Mouse (Mus musculus) thymus, adult 18-20 months (tissue): ENCODE measurements around the gene Gfy.

Source experiments
- DNase-seq, 2 experiments: peaks; one replicate each; pipeline ENCODE4 v3.0.0; 2022; ENCODE audit warnings: mixed read lengths in 2 of 2

The Gfy gene

GRCm38 (mm10) chr7:45144368-45145174, 34.8 kb downstream of the Gfy start:
- no peak for DNase-seq

DNA sequence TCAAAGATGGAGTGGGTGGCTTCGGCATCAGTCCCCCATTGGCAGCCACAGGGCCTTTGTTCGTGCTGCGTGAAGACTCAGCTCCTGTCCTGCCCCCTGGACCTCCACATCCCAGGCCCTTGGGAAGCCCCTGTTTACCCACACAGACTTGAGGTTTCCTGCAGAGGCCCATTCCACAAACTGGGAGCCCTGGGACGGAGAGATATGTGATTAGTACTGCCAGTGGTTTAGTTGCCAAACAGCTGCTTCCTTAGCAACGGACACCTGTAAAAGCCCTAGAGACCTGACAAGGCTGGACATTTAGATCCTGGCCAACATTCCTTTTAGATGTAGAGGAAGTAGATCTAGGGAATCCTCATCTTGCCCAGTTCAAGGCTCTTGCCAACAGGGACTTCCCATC, 37.5 kb downstream of the Gfy start:
- DNase-seq, result no peak

DNA sequence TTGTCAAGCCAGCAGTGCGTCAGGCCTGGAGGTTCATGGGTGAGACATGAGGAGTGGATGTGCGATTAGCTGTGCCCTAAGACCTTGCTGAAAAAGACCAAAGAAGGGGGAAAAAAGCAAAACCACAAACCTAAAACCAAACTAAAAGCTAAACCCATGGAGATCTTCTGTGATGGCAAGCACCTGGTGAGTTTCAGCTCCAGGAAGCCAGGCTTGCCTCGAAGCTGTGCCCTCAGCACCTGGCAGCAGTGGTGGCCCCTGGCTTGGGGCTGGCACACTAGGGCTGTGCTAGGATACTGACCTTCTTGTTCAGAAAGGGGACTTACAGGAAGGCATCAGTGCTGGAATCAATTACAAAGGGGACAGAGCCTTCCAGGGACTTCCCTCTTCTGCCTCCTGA, 38.0 kb downstream of the Gfy start:
- peak in 1 of 2 experiments; percentile 59 for DNase-seq

GRCm38 (mm10) chr7:45139904-45140723, 39.3 kb downstream of the Gfy start:
- DNase-seq, result no peak

DNA sequence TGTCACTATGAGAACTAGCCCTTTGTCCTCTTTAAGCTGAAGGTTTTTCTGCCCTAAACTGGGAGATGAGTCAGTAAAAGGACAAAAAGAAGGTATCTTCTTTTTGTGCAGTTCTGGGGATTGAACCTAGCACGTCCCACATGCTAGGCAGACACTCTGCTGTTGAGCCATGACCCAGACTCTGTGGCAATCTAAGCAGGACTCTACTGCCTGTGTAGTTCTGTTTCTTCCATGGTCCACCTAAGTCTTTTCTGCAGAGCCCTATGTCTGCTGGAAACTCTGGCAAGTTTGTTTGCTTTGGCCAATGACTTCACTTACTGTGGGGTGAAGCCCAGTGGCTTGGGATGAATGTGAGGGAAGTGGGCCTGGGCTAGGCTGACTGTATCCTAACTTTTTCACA, 41.0 kb downstream of the Gfy start:
- no peak for DNase-seq

DNA sequence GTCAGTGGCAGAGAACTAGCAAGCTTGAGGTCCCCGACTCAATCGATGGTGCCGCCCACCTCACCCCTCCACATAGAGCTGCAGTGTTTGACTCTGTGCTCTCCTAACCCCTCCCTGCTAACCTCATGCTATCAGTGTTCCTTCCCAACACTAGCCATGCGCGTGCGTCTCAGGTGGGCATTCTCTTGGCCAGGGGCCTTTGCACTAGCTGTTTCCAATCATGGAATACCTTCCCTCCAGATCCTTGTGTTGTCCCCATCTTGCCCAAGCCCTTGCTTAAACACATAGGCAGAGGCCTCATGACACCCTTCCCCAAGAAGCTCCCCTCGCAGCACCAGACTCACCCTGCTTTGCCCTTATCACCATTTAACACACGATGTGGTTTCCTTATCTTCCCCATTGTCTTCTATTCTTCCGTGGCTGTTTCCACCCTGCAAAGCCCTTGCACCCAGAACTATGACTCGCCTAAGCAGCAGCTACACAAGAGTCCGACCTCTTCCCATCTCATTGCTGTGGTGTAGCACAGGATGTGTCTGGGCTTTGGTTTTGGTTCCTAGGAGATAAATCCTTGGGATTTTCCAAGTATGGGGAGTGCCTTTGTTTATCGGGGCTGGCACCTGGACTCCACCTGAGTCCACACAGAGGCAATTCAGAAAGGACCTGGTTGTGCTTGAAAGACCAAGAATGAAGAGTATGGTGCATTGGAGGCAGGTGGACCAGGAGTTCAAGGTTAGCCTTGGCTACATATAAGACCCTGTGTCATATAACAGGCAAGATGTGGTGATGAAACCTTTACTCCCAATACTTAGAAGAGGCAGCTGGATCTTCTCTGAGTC, 42.0 kb downstream of the Gfy start:
- DNase-seq, result no peak

DNA sequence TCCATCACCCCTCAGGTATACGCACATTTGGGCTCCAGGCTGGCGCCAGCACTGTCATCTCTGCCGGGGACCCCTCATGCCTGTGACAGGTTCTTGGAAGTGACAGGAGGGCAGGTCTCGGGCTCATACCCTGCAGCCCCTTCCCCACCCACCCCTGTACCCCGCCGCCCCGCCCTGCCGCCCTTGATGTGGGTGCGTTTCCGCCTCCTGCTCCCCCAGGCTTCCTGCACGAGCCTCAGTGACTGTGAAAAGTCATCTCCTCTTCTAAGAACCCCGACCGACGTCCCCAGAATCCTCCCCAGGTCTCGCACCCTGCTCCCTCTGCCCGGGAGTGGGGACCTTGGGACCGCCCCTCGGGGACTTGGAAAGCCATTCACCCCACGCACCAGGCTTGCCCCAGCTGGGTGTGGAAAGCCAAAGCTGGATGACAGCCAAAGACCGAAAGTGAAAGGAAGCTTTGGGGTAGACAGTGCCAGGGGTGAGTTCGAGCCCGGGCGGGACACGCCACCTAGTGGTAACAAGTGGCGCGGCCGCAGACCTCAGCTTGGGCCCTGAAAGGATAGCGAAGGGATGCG, 43.3 kb downstream of the Gfy start, which contains the start of the genes Gm45713 and Flt3l:
Gene Gm45713, minus strand, starts transcription at position 239 of the 575 bp plus-strand sequence.
Gene Flt3l, minus strand, starts transcription at position 440 of the 575 bp plus-strand sequence.
- DNase-seq, result peak; percentile 82 to 91

DNA sequence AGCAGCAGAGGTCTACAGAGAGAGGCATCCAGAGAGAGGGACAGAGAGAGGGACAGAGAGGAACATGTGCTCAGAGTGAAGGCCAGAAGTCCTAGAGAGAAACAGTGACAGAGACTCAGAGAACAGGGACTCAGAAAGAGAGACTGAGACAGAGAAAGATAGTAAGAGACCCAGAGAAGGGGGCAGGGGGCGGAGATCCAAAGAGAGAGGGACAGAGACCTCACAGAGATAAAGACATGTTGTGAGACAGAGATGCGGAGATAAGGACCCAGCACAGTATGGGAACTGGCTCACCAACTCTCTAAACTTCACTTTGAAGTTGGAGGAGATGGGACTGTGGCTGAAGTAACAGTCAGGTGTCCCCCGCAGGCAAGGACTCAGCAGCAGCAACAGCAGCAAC, 44.0 kb downstream of the Gfy start:
- no peak for DNase-seq

DNA sequence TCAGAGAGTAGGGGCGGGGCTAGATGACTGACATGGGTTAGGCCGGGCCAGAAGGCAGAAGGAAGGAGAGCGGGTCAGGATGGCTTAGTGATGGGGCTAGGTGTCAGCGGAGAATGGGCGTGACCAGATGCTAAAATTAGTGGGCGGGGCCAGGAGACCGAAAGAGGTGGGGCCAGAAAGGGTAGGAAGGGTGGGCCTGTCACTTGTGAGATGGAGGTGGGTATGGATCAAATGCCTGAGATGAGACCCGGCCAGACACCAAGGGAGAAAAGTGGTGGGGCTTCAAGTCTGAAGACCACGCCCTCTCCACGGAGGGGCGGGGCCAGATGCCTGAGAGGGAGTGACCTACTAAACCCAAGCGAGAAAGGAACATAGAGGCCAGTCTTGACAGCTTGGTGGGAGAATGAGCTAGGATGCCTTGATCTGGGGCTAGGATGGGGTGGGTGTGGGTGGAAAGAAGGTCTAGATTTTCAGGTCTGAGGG, 44.8 kb downstream of the Gfy start:
- peak in 1 of 2 experiments; percentile 49 for DNase-seq

DNA sequence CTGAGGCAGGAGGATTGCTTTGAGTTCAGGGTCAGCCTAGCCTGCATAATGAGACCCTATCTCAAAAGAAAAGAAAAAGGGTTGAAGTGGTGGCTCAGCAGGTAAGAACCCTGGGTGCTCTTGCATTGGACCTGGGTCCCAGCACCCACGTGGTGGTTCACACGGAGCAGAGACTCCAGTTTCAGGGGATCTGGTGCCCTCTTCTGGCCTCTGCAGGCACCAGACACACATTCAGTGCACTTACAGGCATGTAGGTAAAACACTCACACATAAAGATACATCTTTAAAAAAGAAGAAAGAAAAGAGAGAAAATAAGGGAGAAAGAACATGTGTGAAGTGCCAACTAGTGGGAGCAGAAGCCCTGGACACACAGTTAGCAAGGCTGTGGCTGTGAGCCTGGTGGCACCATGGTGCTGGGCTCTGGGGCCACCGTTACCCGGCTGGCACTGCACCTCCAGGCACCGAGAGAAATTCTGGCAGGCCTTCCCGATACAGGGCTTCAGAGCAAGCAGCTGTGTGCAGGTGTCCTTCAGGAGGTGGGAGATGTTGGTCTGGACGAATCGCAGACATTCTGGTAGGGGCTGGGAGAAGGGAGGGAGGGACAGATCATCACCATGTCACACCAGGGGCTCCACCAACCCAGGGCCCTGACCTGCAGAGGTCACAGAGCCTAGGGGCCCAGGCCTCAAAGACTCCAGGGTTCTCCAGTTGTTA, 45.8 kb downstream of the Gfy start:
- DNase-seq, result no peak

DNA sequence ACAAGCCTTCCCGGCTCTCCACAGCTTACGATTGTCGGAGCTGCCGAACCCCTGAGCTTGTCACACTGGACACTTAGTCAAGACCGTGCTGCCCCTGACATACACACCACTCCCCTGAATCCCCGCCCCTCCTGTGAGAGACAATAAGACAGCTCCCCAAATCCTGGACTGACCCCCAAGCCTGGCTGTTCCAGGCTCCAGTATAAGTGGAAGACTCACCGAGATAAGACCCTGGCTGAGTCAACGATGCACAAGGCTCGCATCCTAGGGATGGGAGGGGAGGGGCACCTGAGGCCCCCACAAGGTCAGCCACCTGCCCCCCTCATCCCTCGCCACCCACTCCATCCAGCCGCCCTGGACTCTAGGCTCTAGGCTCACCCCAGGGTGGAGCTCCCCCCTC, 47.5 kb downstream of the Gfy start:
- DNase-seq, result no peak

- DNase-seq, result no peak
These were observed 49.4 kb downstream of the Gfy start for GRCm38 (mm10) chr7:45129776-45130512.

GRCm38 (mm10) chr7:45129318-45129717, 50.1 kb downstream of the Gfy start:
- no peak for DNase-seq

DNA sequence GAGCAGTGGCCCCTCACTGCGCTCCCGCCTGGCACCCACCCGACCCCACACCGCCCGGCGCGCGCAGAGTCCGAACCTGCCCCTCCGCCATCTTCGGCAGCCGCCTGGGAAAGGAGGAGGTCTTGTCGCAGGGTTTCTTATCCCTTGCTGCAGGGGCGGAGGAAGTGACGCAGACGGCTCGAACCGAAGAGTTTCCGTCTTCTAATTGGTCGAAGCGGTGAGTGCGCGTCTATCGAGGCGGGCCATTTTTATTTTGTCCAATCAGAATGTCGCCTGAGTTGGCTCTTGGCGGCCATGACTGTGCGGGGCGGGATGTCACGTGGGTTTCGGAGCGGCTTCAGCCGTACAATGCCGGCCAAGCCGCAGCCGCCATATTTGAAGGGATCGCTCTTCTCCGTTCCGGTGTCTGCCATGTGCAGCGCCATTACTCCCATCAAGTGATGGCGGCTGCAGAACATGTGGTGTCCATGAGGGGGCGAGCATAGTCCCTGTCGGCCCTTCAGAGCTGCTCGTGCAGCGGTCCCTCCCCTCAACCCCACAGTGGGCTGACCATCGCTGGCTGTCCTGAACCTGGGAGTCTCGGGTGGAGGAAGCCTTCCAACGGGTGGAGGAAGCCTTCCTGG, 50.6 kb downstream of the Gfy start, which contains the start of gene Rpl13a:
Gene Rpl13a, minus strand, starts transcription at position 138 of the 623 bp plus-strand sequence.
- DNase-seq, result peak; percentile 97 to 98

DNA sequence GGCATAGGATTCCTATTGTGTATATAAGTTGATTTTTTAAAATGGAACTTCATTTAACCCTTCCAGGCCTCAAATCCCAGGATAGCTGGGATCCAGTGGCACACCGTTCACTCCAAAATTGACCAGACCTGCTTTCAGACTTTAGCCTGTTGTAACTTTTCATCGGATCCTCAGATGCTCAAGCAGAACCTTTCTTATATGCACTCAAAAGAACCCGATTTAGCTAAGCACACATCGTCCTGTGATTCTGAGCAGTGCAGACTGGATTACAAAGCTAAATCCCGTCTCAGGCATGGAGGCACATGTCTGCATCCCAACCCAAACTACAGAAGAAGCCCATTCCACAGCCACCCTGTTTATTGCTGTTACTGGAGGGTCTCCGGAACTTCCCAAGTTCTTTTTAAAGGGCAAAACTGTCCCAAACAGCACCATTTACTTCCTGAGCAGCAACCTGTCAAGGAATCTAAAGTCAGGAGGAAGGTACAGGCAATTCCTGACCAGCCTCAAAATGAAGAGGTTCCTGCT, 51.6 kb downstream of the Gfy start:
- no peak for DNase-seq

GRCm38 (mm10) chr7:45126844-45127699, 52.3 kb downstream of the Gfy start:
- no peak for DNase-seq
